Mouse (Mus musculus): ENCODE measurements around the gene Cry2. TPM values are rescaled to one million over a fixed set of nuclear protein-coding genes. Genes with fewer than 3 reads are reported as not detected.

The Cry2 gene
- polyA plus RNA-seq, 1 experiment from 2014 or later, result 23.4 TPM

DNA sequence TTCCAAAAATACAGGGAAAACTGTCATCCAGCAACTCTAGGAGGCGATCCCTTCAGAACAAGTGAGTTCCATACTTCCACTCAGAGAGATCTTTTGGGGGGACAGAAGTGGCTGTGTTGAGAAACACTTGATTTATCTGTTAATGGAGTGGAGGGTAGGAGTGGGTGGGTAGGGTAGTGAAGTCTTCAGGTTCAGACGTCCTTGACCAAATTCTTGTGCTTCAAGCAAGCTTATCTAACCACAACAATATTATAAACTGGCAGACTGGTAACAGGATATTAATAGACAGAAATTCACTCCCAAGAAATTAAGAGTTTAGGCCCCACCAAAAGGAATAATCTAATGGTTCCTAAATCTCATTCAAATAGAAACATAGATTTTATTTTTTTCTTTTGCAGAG lies 3.8 kb downstream of the Cry2 start:
- 0 out of 2 replicates have a peak overlapping the region, but pooled peaks have one; percentile 23 for H3K9ac ChIP-seq (ENCODE audit: low read length)
- ATAC-seq (ENCODE audit: insufficient read depth, low FRiP score), result no peak
- WGBS, result 70% methylated on average over 2 of the region's 2 CpGs

DNA sequence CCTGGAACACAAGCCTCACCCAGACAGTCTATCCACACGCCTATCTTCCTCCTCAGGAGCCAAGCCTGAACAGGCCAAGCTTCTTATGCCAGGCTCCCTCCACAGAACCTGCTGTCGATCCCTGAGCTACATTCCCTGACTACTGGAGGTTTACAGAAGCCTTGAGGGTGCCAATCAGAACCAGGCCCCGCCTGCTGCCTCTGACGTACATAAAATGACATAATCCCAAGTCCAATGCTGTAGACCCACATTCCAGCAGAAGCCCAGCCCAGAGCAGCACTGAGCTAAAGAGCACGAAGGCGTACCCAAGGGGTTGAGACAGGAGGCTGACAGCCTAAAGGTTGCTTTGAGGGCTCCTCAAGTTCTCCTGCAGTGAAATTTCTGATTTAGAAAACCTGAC lies 6.0 kb downstream of the Cry2 start:
- Histone ChIP-seq H3K9me3 (replicated peaks; ENCODE audit: control insufficient read depth, low read length) (no peaks in the 10 kb centered on the region), H3K27me3 (ENCODE audit: control insufficient read depth, insufficient read depth, low read length) (no peaks in the 10 kb centered on the region), H3K4me3 (replicated peaks; ENCODE audit: low read length) (no peak overlapping the region), H3K4me2 (ENCODE audit: low read depth, low read length) (0 out of 2 replicates have a peak overlapping the region, but pooled peaks have one; percentile 7), H3K36me3 (ENCODE audit: control insufficient read depth, insufficient read depth, low read length) (no peaks in the 10 kb centered on the region), H3K4me1 (ENCODE audit: control insufficient read depth, insufficient read depth, low read length) (peaks cover 78% of the 10 kb centered on the region), H3K27ac (ENCODE audit: low read length) (peak overlapping the region; percentile 89), H3K9ac (ENCODE audit: low read length) (peak overlapping the region; percentile 3; the same call in 1 of the 2 replicates)
- WGBS, result 24% methylated on average over 6 of the region's 6 CpGs
- ATAC-seq (ENCODE audit: insufficient read depth, low FRiP score), result peak; percentile 81

More for the DNA sequence above, 3.8 kb downstream of the Cry2 start:
- no peak overlapping the region for H3K4me2 ChIP-seq (ENCODE audit: low read depth, low read length)
- H3K4me3 ChIP-seq (replicated peaks; ENCODE audit: low read length), result no peak overlapping the region
- H3K9me3 ChIP-seq (replicated peaks; ENCODE audit: control insufficient read depth, low read length), result no peaks in the 10 kb centered on the region
- H3K4me1 ChIP-seq (ENCODE audit: control insufficient read depth, insufficient read depth, low read length), result peaks cover 78% of the 10 kb centered on the region
- H3K27ac ChIP-seq (ENCODE audit: low read length), result peak overlapping the region; percentile 19; the same call in 1 of the 2 replicates
- H3K27me3 ChIP-seq (ENCODE audit: control insufficient read depth, insufficient read depth, low read length), result no peaks in the 10 kb centered on the region
- H3K36me3 ChIP-seq (ENCODE audit: control insufficient read depth, insufficient read depth, low read length), result no peaks in the 10 kb centered on the region

DNA sequence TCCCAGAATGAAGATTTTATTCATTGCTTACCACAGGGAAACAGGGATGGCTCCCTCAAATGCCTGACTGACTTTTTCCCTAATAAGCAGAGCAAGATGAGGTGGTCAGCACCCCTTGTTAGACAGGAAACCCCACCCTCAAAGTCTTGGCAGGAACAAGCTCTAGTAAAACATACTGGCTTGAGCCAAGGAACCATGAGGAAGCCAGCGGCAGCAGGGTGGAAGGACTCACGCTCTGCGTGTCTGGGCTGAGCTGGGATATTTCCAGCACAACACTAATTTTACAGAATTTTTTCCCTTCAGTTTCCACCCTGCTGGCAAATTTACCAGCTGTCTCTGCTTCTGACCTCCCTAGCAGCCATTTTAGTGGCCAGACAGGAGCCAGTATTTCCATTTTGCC lies 7.4 kb downstream of the Cry2 start:
- no peaks in the 10 kb centered on the region for H3K9me3 ChIP-seq (replicated peaks; ENCODE audit: control insufficient read depth, low read length)
- H3K27me3 ChIP-seq (ENCODE audit: control insufficient read depth, insufficient read depth, low read length), result no peaks in the 10 kb centered on the region
- peak overlapping the region; percentile 89 for H3K27ac ChIP-seq (ENCODE audit: low read length)
- no peak overlapping the region for H3K4me2 ChIP-seq (ENCODE audit: low read depth, low read length)
- WGBS, result 55% methylated on average over 3 of the region's 3 CpGs
- no peak overlapping the region for H3K4me3 ChIP-seq (replicated peaks; ENCODE audit: low read length)
- peaks cover 64% of the 10 kb centered on the region for H3K4me1 ChIP-seq (ENCODE audit: control insufficient read depth, insufficient read depth, low read length)
- 0 out of 2 replicates have a peak, but pooled peaks cover 8% of the 10 kb centered on the region for H3K36me3 ChIP-seq (ENCODE audit: control insufficient read depth, insufficient read depth, low read length)
- 0 out of 2 replicates have a peak overlapping the region, but pooled peaks have one; percentile 31 for H3K9ac ChIP-seq (ENCODE audit: low read length)
- ATAC-seq (ENCODE audit: insufficient read depth, low FRiP score), result no peak

DNA sequence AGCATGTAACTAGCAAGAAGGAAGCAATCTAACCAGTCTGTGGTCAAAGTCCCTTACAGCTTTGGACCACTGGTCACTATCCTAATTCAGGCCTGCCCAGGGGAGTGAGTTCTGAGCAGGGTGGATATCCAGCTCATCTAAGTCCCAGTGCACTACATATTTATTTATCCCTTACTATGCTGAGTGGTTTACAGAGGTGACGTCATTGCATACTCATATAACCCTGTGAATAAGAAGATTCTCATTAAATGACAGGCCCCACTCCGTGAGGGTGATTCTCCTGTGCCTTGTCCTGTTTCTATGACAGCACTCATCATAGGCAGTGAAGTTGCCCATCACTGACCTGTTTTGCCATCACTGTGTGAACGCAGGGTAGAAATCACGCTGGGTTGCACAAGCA lies 8.5 kb downstream of the Cry2 start:
- Histone ChIP-seq H3K4me3 (replicated peaks; ENCODE audit: low read length) (no peak overlapping the region), H3K36me3 (ENCODE audit: control insufficient read depth, insufficient read depth, low read length) (0 out of 2 replicates have a peak, but pooled peaks cover 8% of the 10 kb centered on the region), H3K4me2 (ENCODE audit: low read depth, low read length) (no peak overlapping the region), H3K4me1 (ENCODE audit: control insufficient read depth, insufficient read depth, low read length) (peaks cover 56% of the 10 kb centered on the region), H3K9me3 (replicated peaks; ENCODE audit: control insufficient read depth, low read length) (no peaks in the 10 kb centered on the region), H3K27me3 (ENCODE audit: control insufficient read depth, insufficient read depth, low read length) (no peaks in the 10 kb centered on the region), H3K9ac (ENCODE audit: low read length) (no peak overlapping the region), H3K27ac (ENCODE audit: low read length) (peak overlapping the region; percentile 89)
- no peak for ATAC-seq (ENCODE audit: insufficient read depth, low FRiP score)
- 68% methylated on average over 4 of the region's 4 CpGs for WGBS

DNA sequence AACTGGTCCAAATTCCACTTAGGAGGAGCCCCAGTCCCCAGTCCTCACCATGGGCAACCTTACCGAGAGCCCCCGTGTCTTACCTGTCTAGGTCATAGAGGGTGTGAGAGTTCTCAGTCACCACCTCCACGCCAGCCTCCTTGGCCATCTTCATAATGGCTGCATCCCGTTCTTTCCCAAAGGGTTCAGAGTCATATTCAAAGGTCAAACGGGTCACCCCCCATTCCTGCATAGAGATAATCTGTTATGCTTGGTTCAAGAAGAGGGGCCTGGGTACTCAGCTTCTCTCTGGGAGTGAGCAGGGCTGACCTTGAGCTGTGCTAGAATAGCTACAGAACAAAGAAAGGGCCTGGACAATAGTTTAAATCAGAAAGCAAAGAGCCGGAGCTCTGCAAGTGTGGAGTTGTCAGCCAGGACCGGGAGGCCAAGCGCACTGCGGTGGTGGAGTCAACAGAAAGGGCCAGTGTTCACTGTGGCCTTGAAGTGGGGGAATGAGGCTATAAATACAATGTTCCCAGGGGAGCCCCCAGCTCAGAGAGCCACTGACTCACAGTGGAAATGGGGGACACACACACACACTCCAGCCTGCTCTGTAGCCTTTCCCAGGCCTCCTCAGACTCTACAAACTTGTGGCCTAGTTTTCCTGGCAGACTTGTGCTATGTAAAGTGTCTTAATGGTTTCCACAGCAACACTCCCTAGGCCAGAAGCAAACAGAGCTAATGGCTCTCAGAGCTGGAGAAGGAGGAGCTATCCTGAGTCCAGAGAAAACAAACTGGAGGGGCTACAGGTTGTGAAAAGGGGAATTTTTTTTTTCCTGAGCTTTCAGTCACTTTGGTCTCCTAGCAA lies 9.2 kb downstream of the Cry2 start:
- Histone ChIP-seq H3K4me2 (ENCODE audit: low read depth, low read length) (no peak overlapping the region), H3K36me3 (ENCODE audit: control insufficient read depth, insufficient read depth, low read length) (0 out of 2 replicates have a peak, but pooled peaks cover 8% of the 10 kb centered on the region), H3K27ac (ENCODE audit: low read length) (peak overlapping the region; percentile 89), H3K9ac (ENCODE audit: low read length) (0 out of 2 replicates have a peak overlapping the region, but pooled peaks have one; percentile 44), H3K4me1 (ENCODE audit: control insufficient read depth, insufficient read depth, low read length) (peaks cover 52% of the 10 kb centered on the region), H3K4me3 (replicated peaks; ENCODE audit: low read length) (no peak overlapping the region), H3K9me3 (replicated peaks; ENCODE audit: control insufficient read depth, low read length) (no peaks in the 10 kb centered on the region), H3K27me3 (ENCODE audit: control insufficient read depth, insufficient read depth, low read length) (no peaks in the 10 kb centered on the region)
- WGBS, result 62% methylated on average over 9 of the region's 9 CpGs
- peak; percentile 74 for ATAC-seq (ENCODE audit: insufficient read depth, low FRiP score)

DNA sequence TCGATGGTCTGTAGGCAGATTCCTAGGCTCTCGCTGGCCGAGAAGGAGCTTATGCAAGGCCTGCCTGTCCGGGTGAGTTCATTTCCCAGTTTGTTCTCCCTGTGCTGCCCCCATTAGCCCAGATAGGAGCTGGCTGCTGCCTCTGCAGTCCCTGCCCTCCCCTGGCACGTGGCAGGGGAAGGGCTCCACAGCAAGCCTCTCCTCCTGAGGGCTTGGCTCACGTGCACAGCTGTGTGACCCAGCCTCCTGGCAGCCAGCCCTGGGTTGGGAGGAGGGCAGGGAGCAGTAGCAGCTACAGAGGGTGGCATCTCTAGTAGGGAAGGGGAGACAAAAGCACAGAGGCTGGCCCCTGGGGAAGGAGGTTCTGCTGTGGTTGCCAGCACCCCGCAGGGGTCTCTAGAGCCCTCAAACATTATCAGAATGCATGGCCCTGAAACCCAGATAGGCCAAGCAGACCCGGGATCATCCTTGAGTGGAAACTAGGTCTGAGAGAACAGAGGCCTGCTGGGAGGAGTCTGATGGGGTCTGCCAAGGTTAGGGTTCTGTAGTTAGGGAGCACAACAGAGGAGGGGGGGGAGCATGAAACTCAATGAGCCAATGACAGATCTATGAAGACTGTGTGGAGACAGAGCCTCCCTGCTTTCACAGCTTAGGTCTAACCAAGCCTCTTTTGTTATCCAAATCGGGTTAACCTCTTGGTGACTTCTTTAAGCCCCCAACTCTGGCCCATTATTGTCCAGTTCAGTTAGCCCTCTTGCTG lies 10.0 kb downstream of the Cry2 start:
- Histone ChIP-seq H3K27ac (ENCODE audit: low read length) (peak overlapping the region; percentile 89), H3K9me3 (replicated peaks; ENCODE audit: control insufficient read depth, low read length) (no peaks in the 10 kb centered on the region), H3K4me2 (ENCODE audit: low read depth, low read length) (no peak overlapping the region), H3K9ac (ENCODE audit: low read length) (0 out of 2 replicates have a peak overlapping the region, but pooled peaks have one; percentile 44), H3K4me3 (replicated peaks; ENCODE audit: low read length) (no peak overlapping the region), H3K4me1 (ENCODE audit: control insufficient read depth, insufficient read depth, low read length) (peaks cover 46% of the 10 kb centered on the region), H3K27me3 (ENCODE audit: control insufficient read depth, insufficient read depth, low read length) (no peaks in the 10 kb centered on the region), H3K36me3 (ENCODE audit: control insufficient read depth, insufficient read depth, low read length) (0 out of 2 replicates have a peak, but pooled peaks cover 8% of the 10 kb centered on the region)
- peak; percentile 75 for ATAC-seq (ENCODE audit: insufficient read depth, low FRiP score)
- WGBS, result 77% methylated on average over 9 of the region's 9 CpGs

DNA sequence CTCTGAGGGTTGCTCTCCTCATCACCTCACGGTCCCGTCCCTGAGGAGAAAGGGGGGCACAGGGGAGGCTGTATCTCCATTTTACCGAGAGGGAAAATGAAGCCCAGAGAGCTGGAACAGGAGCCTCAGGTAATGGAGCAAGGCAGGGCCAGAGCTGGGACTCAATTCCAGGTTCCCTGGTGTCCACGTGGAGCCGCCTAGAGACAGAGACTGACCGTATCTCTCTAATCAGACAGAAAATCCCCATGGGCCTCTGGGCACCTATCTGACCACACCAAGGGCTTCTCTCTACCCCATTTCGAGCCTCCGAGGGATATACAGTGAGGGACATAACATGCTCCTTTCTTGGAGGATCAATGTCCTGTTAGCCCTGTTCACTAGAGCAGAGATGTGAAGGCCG lies 10.7 kb downstream of the Cry2 start:
- ATAC-seq (ENCODE audit: insufficient read depth, low FRiP score), result no peak
- H3K36me3 ChIP-seq (ENCODE audit: control insufficient read depth, insufficient read depth, low read length), result 0 out of 2 replicates have a peak, but pooled peaks cover 8% of the 10 kb centered on the region
- WGBS, result 88% methylated on average over 9 of the region's 9 CpGs

DNA sequence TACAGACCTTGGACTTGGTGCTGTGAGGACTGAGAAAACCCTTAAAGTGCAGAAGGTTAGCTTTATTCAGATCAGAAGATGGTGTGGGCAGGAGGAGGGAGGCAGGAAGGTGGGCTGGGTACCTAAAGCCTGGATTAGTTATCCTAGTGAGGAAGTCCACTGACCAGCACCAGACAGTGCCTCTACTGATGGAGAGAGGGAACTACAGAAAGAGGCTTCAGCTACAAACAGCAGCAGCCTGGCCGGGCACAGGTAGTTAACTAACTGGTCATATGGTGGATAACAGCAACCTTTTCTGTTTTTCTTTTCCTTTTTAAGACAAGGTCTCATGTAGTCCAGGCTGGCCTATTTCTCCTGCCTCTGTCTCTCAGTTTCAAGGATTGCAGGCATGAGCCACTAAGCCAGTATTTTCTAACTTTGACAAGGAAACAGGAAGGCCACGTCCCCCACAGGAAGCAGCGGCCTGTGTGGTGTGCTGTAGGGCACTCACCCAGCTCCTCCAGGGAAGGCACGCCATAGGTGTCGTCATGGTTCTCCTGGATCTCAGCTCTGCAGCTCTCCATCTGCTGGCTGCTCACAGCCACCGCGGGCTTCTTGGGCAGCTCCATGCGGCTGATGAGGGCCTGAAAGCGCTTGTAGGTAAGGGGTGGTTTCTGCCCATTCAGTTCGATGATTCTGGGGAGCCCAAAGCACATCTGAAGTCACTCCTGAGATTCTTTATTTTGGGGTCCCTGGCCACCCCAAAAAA lies 11.3 kb downstream of the Cry2 start:
- Histone ChIP-seq H3K27ac (ENCODE audit: low read length) (no peak overlapping the region), H3K4me2 (ENCODE audit: low read depth, low read length) (no peak overlapping the region), H3K36me3 (ENCODE audit: control insufficient read depth, insufficient read depth, low read length) (0 out of 2 replicates have a peak, but pooled peaks cover 8% of the 10 kb centered on the region), H3K9me3 (replicated peaks; ENCODE audit: control insufficient read depth, low read length) (no peaks in the 10 kb centered on the region), H3K27me3 (ENCODE audit: control insufficient read depth, insufficient read depth, low read length) (no peaks in the 10 kb centered on the region), H3K9ac (ENCODE audit: low read length) (no peak overlapping the region), H3K4me1 (ENCODE audit: control insufficient read depth, insufficient read depth, low read length) (peaks cover 32% of the 10 kb centered on the region), H3K4me3 (replicated peaks; ENCODE audit: low read length) (no peak overlapping the region)
- no peak for ATAC-seq (ENCODE audit: insufficient read depth, low FRiP score)
- WGBS, result 69% methylated on average over 10 of the region's 10 CpGs

More for the DNA sequence above, 10.7 kb downstream of the Cry2 start:
- H3K27ac ChIP-seq (ENCODE audit: low read length), result no peak overlapping the region
- H3K4me3 ChIP-seq (replicated peaks; ENCODE audit: low read length), result no peak overlapping the region
- H3K9ac ChIP-seq (ENCODE audit: low read length), result no peak overlapping the region
- peaks cover 38% of the 10 kb centered on the region for H3K4me1 ChIP-seq (ENCODE audit: control insufficient read depth, insufficient read depth, low read length)
- H3K9me3 ChIP-seq (replicated peaks; ENCODE audit: control insufficient read depth, low read length), result no peaks in the 10 kb centered on the region
- no peaks in the 10 kb centered on the region for H3K27me3 ChIP-seq (ENCODE audit: control insufficient read depth, insufficient read depth, low read length)
- no peak overlapping the region for H3K4me2 ChIP-seq (ENCODE audit: low read depth, low read length)
